Mouse (Mus musculus): ENCODE results near the gene Pik3r5. TPM values are rescaled to one million over a fixed set of nuclear protein-coding genes. Genes with fewer than 3 reads are reported as not detected.

The Pik3r5 gene
- total and polyA plus RNA-seq, 2 experiments from 2014 or later: 0.54 to 1.8 TPM

- Histone ChIP-seq H3K9ac (no peak overlapping the region), H3K27me3 (ENCODE audit: insufficient read depth, low read length) (no peaks in the 10 kb centered on the region), H3K36me3 (ENCODE audit: insufficient read depth) (no peaks in the 10 kb centered on the region), H3K4me3 (ENCODE audit: low read depth, low read length) (no peak overlapping the region), H3K4me1 (ENCODE audit: insufficient read depth) (no peaks in the 10 kb centered on the region), H3K27ac (ENCODE audit: low read depth, low read length) (no peak overlapping the region), H3K9me3 (ENCODE audit: low read length) (no peaks in the 10 kb centered on the region), H3K4me2 (ENCODE audit: low read depth) (no peak overlapping the region)
- no peak for ATAC-seq
- WGBS: 54% methylated on average over 9 of the region's 9 CpGs
- no peak for TF ChIP-seq CTCF (IDR thresholded peaks at IDR 0.05; ENCODE audit: low read depth)
- no peak for DNase-seq
Measured at GRCm38 (mm10) chr11:68467962-68468612, 36.2 kb downstream of the Pik3r5 start.

GRCm38 (mm10) chr11:68468886-68469285 lies 37.0 kb downstream of the Pik3r5 start:
- Histone ChIP-seq H3K27ac (ENCODE audit: low read depth, low read length) (no peak overlapping the region), H3K27me3 (ENCODE audit: insufficient read depth, low read length) (no peaks in the 10 kb centered on the region), H3K9me3 (ENCODE audit: low read length) (no peaks in the 10 kb centered on the region), H3K36me3 (ENCODE audit: insufficient read depth) (no peaks in the 10 kb centered on the region), H3K4me3 (ENCODE audit: low read depth, low read length) (no peak overlapping the region), H3K4me1 (ENCODE audit: insufficient read depth) (no peaks in the 10 kb centered on the region), H3K4me2 (ENCODE audit: low read depth) (no peak overlapping the region), H3K9ac (no peak overlapping the region)
- 88% methylated on average over 4 of the region's 4 CpGs for WGBS
- DNase-seq (no peak), ATAC-seq (no peak)
- no peak for TF ChIP-seq CTCF (IDR thresholded peaks at IDR 0.05; ENCODE audit: low read depth)

DNA sequence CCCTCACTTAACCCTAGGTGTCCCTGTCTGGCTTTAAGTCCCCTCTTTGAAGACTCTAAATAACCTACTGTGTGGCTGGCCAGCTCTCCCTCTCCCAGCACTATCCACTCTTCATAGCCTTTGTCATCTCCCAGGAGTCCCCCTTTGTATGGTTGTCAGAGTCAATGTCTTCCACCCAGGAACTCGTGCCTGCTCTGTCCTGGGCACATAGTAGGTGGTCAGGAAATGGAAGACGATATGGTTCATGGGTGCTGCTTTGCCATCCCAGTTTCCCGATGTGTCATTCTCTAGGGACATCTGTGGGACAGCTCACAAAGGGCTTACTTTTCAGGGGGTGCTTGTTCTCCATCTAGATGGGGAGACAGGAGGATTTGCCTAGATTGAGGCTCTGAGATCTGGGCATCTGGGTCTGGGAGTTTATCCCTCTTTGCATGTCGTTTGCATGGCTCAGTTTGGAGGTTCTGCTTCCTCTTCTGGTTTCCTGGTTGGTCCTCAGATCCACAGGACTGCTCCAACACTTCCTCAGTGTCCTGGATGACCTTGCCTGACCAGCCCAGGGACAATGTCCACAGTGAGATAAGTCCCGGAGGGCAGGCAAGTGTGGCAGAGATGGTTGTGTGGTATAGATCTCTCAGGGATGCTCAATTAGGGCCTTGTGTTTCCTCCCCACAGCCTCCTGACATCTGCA lies 40.4 kb downstream of the Pik3r5 start:
- Histone ChIP-seq H3K9ac (no peak overlapping the region), H3K4me2 (ENCODE audit: low read depth) (no peak overlapping the region), H3K4me3 (ENCODE audit: low read depth, low read length) (no peak overlapping the region), H3K27me3 (ENCODE audit: insufficient read depth, low read length) (no peaks in the 10 kb centered on the region), H3K9me3 (ENCODE audit: low read length) (no peaks in the 10 kb centered on the region), H3K4me1 (ENCODE audit: insufficient read depth) (no peaks in the 10 kb centered on the region), H3K27ac (ENCODE audit: low read depth, low read length) (no peak overlapping the region), H3K36me3 (ENCODE audit: insufficient read depth) (no peaks in the 10 kb centered on the region)
- no peak for TF ChIP-seq CTCF (IDR thresholded peaks at IDR 0.05; ENCODE audit: low read depth)
- ATAC-seq (no peak), DNase-seq (no peak)
- WGBS: 80% methylated on average over 5 of the region's 5 CpGs

- Histone ChIP-seq H3K27me3 (ENCODE audit: insufficient read depth, low read length) (no peaks in the 10 kb centered on the region), H3K4me1 (ENCODE audit: insufficient read depth) (no peaks in the 10 kb centered on the region), H3K4me2 (ENCODE audit: low read depth) (no peak overlapping the region), H3K4me3 (ENCODE audit: low read depth, low read length) (no peak overlapping the region), H3K36me3 (ENCODE audit: insufficient read depth) (no peaks in the 10 kb centered on the region), H3K9ac (no peak overlapping the region), H3K27ac (ENCODE audit: low read depth, low read length) (no peak overlapping the region), H3K9me3 (ENCODE audit: low read length) (no peaks in the 10 kb centered on the region)
- ATAC-seq (no peak), DNase-seq (no peak)
- TF ChIP-seq CTCF (IDR thresholded peaks at IDR 0.05; ENCODE audit: low read depth): no peak
- 86% methylated on average over 6 of the region's 6 CpGs for WGBS
Measured at GRCm38 (mm10) chr11:68474600-68474999, 42.7 kb downstream of the Pik3r5 start.

DNA sequence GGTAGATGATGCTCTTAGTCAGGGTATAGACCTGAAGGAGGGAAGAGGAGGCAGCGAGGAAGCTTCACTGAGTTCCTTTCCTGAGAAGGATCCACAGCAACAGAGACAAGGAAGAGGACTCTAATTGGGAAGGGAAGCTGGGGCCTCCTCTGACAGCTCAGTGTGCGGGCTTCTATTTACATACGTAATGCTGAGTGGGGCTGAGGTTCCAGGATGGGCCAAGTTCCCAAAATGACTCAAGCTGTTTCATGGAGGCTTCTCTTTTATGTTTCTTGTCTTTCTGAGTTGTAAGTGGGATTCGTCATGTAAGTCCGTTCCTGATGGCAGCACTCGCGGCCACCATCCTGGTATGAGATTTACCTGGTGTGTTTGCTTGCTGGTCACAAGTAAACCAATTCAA lies 43.8 kb downstream of the Pik3r5 start:
- ATAC-seq: no peak

GRCm38 (mm10) chr11:68477661-68478060 lies 45.7 kb downstream of the Pik3r5 start:
- Histone ChIP-seq H3K9me3 (ENCODE audit: low read length) (no peaks in the 10 kb centered on the region), H3K27ac (ENCODE audit: low read depth, low read length) (no peak overlapping the region), H3K36me3 (ENCODE audit: insufficient read depth) (no peaks in the 10 kb centered on the region), H3K4me2 (ENCODE audit: low read depth) (no peak overlapping the region), H3K9ac (no peak overlapping the region), H3K4me3 (ENCODE audit: low read depth, low read length) (no peak overlapping the region), H3K27me3 (ENCODE audit: insufficient read depth, low read length) (no peaks in the 10 kb centered on the region), H3K4me1 (ENCODE audit: insufficient read depth) (no peaks in the 10 kb centered on the region)
- no peak for TF ChIP-seq CTCF (IDR thresholded peaks at IDR 0.05; ENCODE audit: low read depth)
- ATAC-seq (no peak), DNase-seq (no peak)
- 88% methylated on average over 6 of the region's 6 CpGs for WGBS

More for the DNA sequence above, 43.8 kb downstream of the Pik3r5 start:
- TF ChIP-seq CTCF (IDR thresholded peaks at IDR 0.05; ENCODE audit: low read depth): no peak
- no peak overlapping the region for H3K27ac ChIP-seq (ENCODE audit: low read depth, low read length)
- no peak overlapping the region for H3K4me2 ChIP-seq (ENCODE audit: low read depth)
- no peak overlapping the region for H3K9ac ChIP-seq
- WGBS: 85% methylated on average over 7 of the region's 7 CpGs
- no peaks in the 10 kb centered on the region for H3K36me3 ChIP-seq (ENCODE audit: insufficient read depth)
- H3K9me3 ChIP-seq (ENCODE audit: low read length): no peaks in the 10 kb centered on the region
- no peaks in the 10 kb centered on the region for H3K27me3 ChIP-seq (ENCODE audit: insufficient read depth, low read length)
- DNase-seq: no peak
- H3K4me3 ChIP-seq (ENCODE audit: low read depth, low read length): no peak overlapping the region
- no peaks in the 10 kb centered on the region for H3K4me1 ChIP-seq (ENCODE audit: insufficient read depth)

DNA sequence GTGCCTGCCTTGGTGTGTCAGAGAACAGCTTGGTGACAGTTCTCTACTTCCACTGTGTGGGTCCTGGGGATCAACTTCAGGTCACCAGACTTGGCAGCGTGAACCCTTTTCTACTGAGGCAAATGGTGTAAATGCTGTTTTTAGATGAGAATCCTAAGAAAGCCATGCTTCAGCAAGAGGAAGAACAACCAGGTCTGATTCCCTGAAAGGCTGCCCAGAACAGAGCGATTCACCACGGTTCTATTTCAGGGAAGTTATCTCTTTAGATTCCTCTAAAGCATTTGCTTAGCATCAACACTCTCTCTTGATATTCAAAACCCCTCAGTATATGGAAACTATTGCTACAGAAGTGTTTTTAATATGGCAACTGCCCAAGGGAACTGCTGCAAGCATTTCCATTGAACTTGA lies 46.7 kb downstream of the Pik3r5 start:
- WGBS: 68% methylated on average over 3 of the region's 3 CpGs
- no peaks in the 10 kb centered on the region for H3K36me3 ChIP-seq (ENCODE audit: insufficient read depth)

More for the DNA sequence above, 46.7 kb downstream of the Pik3r5 start:
- Histone ChIP-seq H3K4me1 (ENCODE audit: insufficient read depth) (no peaks in the 10 kb centered on the region), H3K9ac (no peak overlapping the region), H3K27me3 (ENCODE audit: insufficient read depth, low read length) (no peaks in the 10 kb centered on the region), H3K27ac (ENCODE audit: low read depth, low read length) (no peak overlapping the region), H3K9me3 (ENCODE audit: low read length) (no peaks in the 10 kb centered on the region), H3K4me2 (ENCODE audit: low read depth) (no peak overlapping the region), H3K4me3 (ENCODE audit: low read depth, low read length) (no peak overlapping the region)
- TF ChIP-seq CTCF (IDR thresholded peaks at IDR 0.05; ENCODE audit: low read depth): no peak
- ATAC-seq (no peak), DNase-seq (peak; percentile 21)
